Mouse (Mus musculus) embryonic fibroblast, embryonic 13.5 days (primary cell): ENCODE results near the gene Dnajc5. TPM values are rescaled to one million over a fixed set of nuclear protein-coding genes. Genes with fewer than 3 reads are reported as not detected.

Experiments
- H3K27ac ChIP-seq: 2 replicates; pipeline ENCODE4 v1.5.1; 2012; ENCODE audit warnings: low read length, control low read depth, inconsistent platforms; ENCODE audit not compliant: insufficient read depth
- H3K4me1 ChIP-seq: 2 replicates; pipeline ENCODE4 v1.6.1; 2011; ENCODE audit warnings: low read length; ENCODE audit not compliant: control insufficient read depth, insufficient read depth
- H3K4me3 ChIP-seq: 2 replicates; pipeline ENCODE4 v1.5.1; 2011; ENCODE audit warnings: mild to moderate bottlenecking, control low read depth, low read length; ENCODE audit not compliant: insufficient read depth
- CTCF ChIP-seq: IDR thresholded peaks from 2 replicates; pipeline ENCODE4 v1.5.1; 2011; ENCODE audit warnings: mild to moderate bottlenecking, control low read depth, low read length, moderate library complexity, borderline replicate concordance; ENCODE audit not compliant: insufficient read depth
- POLR2A ChIP-seq: IDR thresholded peaks from 2 replicates; pipeline ENCODE4 v1.6.1; 2011; ENCODE audit warnings: low read depth, mild to moderate bottlenecking, control low read depth, low read length, moderate library complexity
- polyA plus RNA-seq: library from polyadenylated mRNA; stranded (reverse); fragments of >200 nt; gene quantifications from 2 replicates; pipeline ENCODE4 v1.2.4, GENCODE M21; 2011; ENCODE audit warnings: low read depth; ENCODE audit not compliant: missing spikeins, insufficient read length

Gene Dnajc5
- polyA plus RNA-seq, 1 experiment: 97.4 TPM

DNA sequence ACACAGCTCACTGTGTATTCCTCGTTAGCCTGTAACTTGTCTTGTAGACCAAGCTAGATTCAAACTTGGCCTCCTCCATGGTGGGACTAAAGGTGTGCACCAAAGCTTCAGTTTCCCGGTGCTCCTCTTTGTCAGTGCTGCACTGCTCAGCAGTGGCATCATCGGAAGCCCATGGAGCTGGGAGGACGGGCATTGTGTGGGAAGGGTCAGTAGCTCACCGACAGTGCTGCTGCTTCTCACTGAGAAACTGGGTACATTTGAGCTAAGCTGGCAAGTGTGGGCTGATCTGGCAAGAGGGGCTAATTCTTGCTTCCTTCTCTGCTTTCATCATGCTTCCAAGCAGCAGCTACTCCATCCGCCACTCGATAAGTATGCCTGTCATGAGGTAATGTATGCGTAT lies 9.1 kb upstream of the Dnajc5 start:
- H3K27ac ChIP-seq: no peak overlapping the region
- peaks cover 2% of the 10 kb centered on the region; the same call in 1 of the 2 replicates for H3K4me1 ChIP-seq
- TF ChIP-seq CTCF (no peak), POLR2A (no peak)
- no peak overlapping the region for H3K4me3 ChIP-seq

DNA sequence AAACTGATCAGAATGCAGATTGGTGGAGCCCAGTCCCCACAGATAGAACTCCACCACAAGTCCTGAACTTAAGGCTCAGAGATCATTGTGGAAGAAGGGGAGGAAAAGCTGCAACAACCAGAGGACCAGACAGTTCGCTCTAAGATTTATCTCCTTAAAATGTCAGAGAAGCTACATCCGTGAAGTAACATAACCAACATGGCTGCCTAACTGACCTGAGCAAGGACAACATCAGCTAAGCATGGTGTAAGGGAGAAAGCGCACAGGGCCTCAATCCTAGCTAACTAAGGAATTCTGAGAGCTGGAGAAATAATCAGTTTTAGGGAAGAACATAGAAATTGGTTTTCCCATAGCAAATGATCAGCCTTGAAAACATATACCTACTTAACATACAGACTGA lies 1.1 kb upstream of the Dnajc5 start:
- H3K27ac ChIP-seq: peak overlapping the region; percentile 94
- TF ChIP-seq CTCF: no peak
- TF ChIP-seq POLR2A: no peak; the same call in 1 of the 2 replicates
- peak overlapping the region; percentile 22 for H3K4me3 ChIP-seq
- H3K4me1 ChIP-seq: no peaks in the 10 kb centered on the region

DNA sequence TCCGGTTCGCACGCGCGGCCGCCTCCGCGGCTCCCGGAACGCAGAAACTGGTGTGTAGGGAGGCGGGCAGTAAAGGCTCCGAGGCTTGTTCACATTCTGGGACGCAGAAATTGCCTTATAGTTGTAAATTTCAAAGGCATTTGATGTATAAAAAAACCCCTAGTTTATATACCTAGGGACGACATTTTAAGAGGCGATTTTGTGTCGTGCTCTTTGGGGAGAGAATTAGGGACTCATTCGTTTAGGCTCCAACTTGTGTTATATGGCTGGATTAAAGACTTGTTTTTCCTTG lies 597 bp downstream of the Dnajc5 start:
- Histone ChIP-seq H3K4me3 (peak overlapping the region; percentile 72), H3K4me1 (peaks cover 2% of the 10 kb centered on the region; the same call in 1 of the 2 replicates), H3K27ac (peak overlapping the region; percentile 89)
- no peak for TF ChIP-seq CTCF
- TF ChIP-seq POLR2A: no peak

DNA sequence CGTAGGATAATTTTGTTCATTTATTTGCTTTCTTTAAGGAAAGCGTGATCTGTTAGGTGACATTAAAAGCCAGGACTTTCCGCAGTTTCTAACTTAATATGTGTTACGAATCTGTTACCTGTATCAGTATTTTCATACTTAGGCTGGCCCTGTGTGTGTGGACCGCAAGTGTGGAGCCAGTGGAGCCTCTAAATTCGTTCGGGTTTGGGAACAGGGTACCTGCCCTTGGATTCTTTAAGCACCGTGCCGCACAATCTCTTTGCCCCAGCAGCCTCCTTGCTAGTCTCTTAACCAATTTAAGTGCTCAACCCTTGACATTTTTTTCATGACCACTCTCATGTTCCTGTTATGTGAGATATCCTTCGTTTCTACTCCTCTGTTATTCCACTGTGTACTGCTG lies 1.2 kb downstream of the Dnajc5 start:
- TF ChIP-seq POLR2A (no peak), CTCF (no peak)
- Histone ChIP-seq H3K27ac (no peak overlapping the region), H3K4me1 (peaks cover 2% of the 10 kb centered on the region; the same call in 1 of the 2 replicates), H3K4me3 (peak overlapping the region; percentile 72)

DNA sequence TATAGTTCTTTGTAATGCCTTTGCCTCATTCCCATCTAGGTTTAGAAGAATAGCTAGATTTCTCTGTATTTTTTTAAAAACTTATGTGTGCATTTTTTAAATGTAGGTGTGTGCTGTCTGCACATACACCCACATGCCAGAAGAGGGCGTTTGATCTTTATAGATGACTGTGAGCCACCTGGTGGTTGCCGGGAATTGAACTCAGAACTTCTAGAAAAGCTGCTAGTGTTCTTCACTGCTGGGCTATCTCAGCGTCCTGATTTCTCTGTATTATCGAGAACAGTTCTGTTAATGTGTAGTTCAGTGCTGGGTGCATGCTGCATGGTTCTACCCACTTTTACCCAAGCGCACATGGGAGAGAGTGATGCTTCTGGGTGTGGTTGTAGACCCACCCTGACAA lies 2.5 kb downstream of the Dnajc5 start:
- Histone ChIP-seq H3K27ac (no peak overlapping the region), H3K4me3 (0 out of 2 replicates have a peak overlapping the region, but pooled peaks have one; percentile 3)
- TF ChIP-seq POLR2A (no peak), CTCF (no peak)

DNA sequence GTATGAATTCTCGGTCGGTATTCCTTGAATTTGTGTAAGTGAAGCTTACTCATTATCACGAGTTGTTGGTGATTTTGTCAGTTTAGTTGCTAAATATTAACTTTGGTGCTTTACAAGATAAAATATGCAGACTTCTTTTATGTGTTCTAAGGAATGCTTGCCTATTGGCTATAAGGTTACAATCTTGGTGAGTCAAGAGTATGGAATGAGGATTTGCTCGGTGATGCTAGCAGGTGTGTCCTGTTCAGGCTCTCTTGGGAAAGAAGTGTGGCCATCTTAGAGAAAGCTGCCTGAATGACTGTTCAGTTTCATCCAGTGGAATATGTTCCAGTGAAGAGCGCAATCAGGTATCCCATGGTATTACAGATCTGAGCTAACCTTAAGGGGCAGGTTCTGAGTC lies 5.2 kb downstream of the Dnajc5 start:
- H3K4me3 ChIP-seq: no peak overlapping the region
- peaks cover 2% of the 10 kb centered on the region; the same call in 1 of the 2 replicates for H3K4me1 ChIP-seq
- no peak for TF ChIP-seq POLR2A
- no peak for TF ChIP-seq CTCF
- H3K27ac ChIP-seq: no peak overlapping the region

More for the DNA sequence above, 2.5 kb downstream of the Dnajc5 start:
- peaks cover 2% of the 10 kb centered on the region; the same call in 1 of the 2 replicates for H3K4me1 ChIP-seq

DNA sequence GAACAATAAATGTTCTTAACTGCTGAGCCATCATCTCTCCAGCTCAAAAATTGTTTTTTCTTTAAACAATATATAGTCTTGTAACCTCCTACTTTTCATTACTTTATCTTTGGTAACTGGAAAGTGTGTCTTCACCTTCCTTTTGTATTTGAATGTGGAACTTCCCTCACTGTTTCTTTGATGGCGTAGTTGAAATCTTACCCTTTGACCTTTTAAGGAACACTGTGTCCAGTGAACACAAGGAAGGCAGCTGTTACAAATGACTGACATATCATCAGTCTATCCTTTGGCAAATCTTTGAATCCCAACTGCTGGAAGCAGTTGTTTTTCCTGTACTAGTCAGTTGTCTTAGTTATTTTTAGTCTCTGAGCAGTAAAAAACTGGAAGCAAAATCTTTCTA lies 8.8 kb downstream of the Dnajc5 start:
- Histone ChIP-seq H3K27ac (no peak overlapping the region), H3K4me3 (no peak overlapping the region), H3K4me1 (peaks cover 2% of the 10 kb centered on the region; the same call in 1 of the 2 replicates)
- no peak for TF ChIP-seq POLR2A

DNA sequence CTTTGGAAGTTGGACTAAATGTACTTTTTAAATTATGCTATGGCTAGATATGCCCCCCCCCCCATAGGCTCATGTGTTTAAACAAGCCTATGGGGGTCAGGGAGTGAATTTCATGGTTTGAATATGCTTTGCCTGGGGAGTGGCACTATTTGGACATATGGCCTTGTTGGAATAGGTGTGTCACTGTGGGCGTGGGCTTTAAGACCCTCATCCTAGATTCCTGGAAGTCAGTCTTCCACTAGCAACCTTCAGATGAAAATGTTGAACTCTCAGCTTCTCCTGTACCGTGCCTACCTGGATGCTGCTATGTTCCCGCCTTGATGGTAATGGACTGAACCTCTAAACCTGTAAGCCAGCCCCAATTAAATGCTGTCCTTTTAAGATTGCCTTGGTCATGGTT lies 12.3 kb downstream of the Dnajc5 start:
- Histone ChIP-seq H3K27ac (no peak overlapping the region), H3K4me1 (no peaks in the 10 kb centered on the region), H3K4me3 (no peak overlapping the region)
- no peak for TF ChIP-seq CTCF
- no peak for TF ChIP-seq POLR2A

DNA sequence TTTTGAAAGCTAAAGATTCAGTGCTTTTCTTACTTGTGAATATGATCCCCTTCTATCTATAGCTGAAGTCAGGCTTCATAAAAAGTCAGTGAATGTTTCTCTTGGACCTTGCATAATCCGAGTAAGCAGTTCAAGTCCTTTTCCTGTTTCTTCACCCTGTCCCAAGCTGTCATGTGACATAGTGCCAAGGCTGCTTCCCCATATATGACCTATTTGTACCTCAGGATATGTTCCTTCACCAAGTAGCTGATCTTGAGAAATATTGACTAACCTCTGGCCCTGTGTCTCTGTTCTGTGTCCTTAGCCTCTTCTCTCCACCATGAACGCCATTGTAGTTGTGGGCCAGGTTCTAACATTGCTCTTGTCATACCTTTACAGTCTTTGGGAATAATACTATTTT lies 16.1 kb downstream of the Dnajc5 start:
- H3K4me3 ChIP-seq: no peak overlapping the region
- H3K27ac ChIP-seq: no peak overlapping the region
- no peaks in the 10 kb centered on the region for H3K4me1 ChIP-seq
- TF ChIP-seq CTCF (no peak), POLR2A (no peak)

DNA sequence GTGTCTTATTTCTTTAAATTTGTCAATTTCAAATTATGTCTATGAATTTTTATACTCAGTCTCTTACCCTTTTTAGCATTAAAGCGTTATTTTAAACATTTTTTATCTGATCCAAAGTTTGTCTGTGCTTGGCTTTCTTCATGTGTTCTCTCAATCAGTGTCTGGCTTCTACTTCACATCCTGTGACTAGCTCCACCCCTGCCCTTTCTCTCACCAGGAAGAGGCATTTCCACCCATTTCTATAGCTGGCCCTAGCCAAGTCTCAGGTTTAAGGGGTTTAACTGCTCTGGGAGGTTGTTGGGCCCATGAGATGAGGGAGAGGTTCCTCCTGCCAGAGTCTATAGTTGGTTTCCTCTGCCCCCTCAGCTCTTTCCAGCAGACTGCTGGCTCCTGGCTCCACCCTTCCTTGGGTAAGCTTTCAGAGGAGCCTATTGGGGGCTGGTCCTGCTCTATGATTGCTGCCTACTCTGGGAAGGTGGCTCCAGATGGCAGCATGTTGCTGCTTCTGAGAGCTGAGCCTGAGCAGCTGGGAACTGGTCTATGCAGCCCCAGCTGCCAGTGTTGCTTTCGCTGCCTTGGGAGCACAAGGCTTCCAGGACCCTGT lies 17.3 kb downstream of the Dnajc5 start:
- no peak overlapping the region for H3K27ac ChIP-seq

More for the DNA sequence above, 17.3 kb downstream of the Dnajc5 start:
- no peaks in the 10 kb centered on the region for H3K4me1 ChIP-seq
- TF ChIP-seq POLR2A (no peak), CTCF (no peak)
- H3K4me3 ChIP-seq: no peak overlapping the region
